Mouse (Mus musculus) fibroblast of lung, adult 2 months (primary cell): ENCODE data around the gene Cnot1.

Experiments
- DNase-seq: peaks from one replicate; pipeline ENCODE4 v3.0.0-alpha.2; 2011; ENCODE audit warnings: low read depth

The Cnot1 gene

DNA sequence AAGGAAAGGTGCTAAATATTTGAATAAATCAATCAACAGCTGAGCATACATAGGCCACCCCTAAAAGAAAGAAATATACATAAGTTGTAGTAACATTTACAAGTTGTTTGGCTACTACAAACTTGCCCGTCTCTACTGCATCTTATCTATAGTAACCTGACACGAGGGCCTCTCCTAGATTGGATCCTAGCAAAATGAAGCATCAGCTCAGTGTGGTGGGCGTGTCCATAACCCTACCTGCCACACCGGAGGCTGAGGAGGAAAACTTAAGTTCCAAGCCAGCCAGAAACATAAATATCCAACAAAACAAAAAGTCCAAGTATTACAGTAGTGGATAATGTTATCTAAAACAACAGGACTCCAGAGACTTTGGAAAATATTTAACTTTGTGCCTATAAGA is 79.6 kb downstream of the Cnot1 start:
- DNase-seq = no peak

DNA sequence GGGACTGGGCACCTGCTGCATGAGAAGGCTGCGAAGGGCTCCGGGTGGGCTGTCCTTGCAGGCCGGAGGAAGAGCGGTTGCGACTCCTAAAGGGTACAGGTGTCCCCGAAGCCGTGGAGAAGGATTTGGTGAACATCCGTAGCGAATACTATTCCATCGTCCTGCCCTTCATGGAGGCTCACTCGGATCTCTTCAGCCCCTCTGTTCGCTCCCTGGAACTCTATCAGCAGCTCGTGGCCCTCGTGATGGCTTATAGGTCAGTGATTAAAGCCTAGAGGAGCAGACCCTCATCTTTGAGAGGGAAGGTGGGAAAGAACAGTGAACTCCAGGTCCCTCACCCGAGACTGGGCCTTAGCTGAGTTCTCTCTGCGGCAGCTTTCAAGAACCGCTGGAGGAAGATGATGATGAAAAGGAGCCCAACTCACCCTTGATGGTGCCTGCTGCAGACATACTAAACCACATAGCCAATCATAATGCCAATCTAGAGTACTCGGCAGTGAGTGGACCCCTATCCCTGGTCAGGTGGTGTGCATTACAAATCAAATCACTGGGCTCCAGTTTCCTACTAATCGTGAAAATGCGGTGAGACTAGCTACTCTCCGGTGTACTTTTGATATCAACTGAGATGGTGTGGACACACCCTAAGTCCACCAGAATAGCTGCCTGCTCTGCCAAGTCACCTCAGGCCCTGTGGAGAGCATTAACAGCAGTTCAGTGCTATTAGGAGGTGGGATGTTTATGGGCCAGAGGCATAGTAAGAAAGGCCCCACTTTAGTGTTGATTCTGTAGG is 90.5 kb downstream of the Cnot1 start:
- no peak for DNase-seq

DNA sequence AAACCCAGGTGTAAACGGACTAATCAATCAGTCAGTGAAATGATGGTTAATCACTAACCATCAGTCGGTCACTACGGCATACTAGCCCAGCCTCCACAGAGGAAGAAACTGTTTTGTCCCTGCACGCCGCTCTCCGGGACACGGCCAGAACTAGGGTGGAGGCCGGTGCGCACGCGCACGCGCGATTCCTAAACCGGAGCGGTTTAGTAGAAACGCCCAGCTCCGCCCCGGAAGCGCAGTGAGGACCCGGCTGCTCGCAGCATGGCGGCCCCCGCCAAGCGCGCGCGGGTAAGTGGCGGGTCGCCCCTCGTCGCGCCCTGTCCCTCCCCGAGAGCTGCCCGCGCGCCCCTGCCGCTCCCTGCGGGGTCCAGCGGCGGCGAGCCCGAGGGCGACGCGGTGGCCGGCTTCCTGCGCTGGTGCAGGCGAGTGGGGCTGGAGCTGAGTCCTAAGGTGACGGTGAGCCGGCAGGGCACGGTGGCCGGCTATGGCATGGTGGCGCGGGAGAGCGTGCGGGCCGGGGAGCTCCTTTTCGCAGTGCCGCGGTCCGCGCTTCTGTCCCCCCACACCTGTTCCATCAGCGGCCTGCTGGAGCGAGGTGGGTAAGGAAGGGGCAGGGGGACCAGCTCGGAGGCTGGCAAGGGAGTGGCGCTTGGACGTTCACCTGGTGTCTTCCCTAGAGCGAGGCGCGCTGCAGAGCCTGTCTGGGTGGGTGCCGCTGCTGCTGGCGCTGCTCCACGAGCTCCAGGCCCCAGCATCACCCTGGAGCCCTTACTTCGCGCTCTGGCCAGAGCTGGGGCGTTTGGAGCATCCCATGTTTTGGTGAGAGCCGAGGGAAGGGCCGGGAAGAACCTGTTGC is 91.4 kb downstream of the Cnot1 start, which contains the start of gene Setd6:
Gene Setd6 (plus strand): TSS at position 206 of the 856 bp plus-strand sequence.
- no peak for DNase-seq

DNA sequence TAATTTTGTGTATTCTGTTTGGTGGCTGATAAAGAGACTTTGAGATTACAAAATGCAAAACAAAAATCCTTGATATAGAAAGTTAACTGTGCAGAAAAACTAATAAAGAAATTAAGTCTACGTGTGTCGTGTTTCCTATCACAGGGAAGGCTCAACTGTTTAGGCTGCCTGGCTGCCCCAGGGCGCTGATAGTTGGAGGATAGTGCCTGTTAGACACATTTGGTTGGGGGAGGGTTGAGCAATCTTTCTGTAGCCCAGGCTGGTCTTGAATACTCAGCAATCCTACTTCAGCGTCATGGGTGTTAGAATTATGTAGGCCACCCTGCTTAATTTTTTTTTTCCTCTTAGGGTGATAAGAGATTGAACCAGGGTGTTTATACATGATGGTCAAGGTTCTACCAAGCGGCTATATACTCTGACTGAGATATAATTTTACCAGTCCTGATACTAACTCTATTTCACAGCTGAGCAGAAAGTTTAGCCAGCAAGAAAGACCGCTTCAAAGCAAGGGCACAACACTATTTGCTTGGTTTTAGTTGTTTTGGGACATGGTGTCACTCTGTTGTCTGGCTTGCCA is 92.3 kb downstream of the Cnot1 start:
- no peak for DNase-seq

DNA sequence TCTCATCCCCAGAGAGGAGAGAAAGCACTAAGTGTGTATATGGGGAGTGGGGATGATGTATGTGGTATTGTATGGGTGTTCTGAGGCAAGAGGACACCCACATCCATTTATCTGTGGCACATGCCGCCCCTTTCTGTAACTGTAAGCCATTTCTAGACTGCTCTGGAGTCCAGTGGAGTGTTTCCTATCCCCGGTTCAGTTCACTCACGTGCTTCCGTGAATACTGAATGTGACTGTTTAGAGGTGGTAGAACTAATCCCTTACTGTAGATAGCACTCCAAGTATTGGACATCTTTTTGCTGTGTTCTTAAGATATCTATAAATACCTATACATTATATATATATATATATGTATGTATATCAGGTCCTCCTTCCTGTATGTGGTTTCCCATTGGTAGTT is 92.9 kb downstream of the Cnot1 start:
- DNase-seq = no peak

DNA sequence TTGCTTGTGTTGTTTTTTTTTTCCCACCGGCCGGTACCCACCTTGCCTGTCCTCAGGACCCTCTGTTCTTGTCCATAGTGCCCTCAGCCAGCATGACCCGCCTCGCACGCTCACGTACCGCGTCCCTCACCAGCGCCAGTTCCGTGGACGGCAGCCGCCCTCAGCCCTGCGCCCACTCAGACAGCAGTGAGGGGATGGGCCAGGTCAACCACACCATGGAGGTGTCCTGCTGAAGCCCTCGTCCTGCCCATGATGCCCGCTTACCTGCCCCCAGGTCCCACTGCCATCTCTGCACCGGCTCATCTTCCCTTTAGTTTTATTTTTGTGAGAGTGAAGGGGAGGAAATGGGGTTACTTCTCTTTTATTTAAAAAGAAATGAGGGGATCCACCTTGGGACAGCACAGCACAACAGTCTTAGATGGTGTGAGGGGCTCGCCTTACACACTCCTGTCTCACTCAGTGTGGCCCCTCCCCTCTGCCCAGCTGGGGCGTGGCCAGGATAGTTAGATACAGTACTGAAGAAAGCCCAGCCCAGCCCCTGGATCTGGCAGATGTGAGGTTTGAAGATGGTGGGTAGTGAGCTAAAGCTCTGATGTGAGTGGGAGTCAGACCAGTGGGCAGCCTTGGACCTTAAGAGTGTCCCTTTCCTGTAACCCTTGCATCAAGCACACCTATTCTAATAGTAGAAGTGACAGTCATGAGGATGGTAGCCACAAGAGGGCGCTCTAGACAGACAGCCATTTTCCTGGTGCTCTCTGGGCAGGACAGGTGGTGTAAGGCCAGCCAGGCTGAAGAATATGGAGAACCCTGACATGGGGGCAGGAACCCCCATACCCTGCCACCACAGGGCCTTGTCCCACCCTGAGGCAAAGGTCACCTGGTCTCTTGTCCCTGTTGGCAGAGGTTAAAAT is 93.9 kb downstream of the Cnot1 start:
- no peak for DNase-seq

DNA sequence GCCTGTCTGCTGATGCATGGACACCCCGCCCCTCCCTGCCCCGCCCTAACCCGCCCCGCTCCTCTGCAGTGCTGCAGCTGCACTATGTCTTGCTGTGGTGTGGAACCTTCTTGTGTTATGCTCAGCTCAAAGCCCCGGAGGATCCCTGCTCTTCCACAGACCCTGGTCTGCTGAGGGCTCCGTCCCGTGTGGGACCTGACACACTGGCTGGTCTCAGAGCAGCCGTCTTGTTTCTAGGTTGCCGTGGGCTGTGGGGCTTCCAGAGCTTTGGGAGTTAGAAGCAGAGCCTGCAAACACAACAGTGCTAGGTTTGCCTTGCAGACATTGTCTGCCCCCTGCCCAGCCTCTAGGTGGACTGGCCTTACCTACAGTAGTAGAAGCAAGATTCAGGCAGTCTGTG is 94.9 kb downstream of the Cnot1 start:
- no peak for DNase-seq

DNA sequence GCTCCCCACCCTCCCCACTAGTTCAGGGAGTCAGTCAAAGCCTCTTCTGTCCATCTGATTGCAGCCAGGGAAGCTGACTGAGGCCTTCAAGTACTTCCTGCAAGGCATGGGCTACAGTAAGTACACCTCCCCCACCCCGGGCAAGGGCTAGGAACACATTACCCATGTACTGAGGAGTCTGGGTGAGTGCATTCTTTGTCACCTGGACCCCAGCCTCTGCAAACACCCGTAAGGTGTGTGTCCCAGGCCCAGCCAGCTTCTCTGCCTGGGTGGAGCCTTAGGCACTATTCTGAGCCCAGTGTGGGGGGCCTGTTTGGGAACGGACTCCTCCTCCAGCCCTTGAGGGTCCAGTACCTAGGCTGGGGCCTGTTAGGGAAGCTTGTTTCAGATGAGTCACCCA is 96.2 kb downstream of the Cnot1 start:
- no peak for DNase-seq

DNA sequence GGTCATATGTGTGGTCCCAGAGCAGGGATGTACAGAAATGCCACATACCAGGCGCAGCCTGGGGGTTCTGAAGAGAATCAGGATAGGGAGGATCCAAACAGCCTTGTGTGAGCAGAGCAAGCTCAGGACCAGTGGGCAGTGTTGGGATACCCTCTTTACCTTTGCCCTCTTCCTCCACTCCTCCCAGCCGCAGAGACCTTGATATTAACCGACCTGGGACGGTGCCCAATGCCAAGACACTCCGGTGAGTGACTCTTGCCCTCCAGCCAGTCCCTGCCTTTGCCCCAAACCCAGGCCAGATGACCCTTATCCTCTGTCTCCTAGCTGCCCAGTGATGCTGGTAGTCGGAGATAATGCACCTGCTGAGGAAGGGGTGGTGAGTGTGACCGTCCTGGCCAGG is 97.7 kb downstream of the Cnot1 start:
- no peak for DNase-seq

DNA sequence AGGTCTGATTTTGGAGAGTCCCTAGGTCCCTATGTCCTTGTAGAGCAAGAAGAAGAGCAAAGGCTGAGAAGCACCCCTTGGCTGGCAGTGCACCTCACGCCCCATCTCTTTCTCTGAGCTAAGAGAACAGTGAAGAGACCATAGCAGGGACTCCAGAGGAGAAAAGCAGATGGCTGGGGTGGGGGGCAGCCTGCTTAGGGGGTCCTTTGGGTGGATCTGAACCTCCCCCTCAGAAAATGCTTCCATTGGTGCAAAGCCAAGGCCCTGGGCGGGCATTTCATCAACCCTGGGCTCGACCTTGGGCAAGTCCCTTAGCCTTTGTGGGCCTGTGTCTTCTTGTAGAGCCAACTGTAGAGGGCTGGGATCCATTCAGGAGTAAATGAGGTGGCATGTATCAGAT is 102.7 kb downstream of the Cnot1 start:
- DNase-seq = no peak

DNA sequence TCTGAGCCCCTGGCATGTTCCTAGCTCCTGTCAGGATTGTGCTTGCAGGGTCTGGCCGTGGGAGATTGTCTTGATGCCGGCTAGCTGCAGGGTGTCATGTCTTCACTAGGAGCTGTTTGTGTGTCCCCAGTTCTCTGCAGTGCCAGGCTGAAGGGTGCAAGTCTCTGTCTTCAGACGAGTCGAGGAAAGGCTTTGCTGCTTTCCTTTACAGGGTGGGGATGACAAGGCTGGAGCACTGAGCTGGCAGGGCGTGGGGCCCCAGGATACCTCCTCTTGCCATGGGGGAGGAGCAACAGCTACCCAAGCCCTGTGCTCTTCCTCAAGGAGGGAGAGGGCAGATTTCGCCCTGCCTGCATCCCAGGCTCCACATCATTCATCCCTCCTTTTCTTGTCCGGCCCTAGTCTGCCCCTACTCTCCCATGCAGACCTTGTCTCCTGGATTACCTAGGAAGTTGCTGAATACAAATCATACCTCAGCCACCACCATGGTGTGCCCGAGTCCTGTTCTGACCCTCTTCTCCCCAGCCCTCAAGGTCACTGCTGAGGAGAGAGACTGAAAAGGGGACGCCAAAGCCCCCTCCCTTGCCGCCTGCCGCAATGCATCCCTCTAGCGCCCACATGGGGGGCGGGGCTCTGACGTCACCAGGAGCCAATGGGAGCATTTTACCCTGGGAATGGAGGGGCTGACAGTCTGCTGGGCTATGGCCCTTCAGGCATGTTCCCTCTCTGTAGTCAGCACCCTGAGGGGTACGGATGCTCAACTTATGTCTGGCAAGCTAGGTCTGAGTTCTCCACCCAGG is 103.6 kb downstream of the Cnot1 start:
- no peak for DNase-seq

DNA sequence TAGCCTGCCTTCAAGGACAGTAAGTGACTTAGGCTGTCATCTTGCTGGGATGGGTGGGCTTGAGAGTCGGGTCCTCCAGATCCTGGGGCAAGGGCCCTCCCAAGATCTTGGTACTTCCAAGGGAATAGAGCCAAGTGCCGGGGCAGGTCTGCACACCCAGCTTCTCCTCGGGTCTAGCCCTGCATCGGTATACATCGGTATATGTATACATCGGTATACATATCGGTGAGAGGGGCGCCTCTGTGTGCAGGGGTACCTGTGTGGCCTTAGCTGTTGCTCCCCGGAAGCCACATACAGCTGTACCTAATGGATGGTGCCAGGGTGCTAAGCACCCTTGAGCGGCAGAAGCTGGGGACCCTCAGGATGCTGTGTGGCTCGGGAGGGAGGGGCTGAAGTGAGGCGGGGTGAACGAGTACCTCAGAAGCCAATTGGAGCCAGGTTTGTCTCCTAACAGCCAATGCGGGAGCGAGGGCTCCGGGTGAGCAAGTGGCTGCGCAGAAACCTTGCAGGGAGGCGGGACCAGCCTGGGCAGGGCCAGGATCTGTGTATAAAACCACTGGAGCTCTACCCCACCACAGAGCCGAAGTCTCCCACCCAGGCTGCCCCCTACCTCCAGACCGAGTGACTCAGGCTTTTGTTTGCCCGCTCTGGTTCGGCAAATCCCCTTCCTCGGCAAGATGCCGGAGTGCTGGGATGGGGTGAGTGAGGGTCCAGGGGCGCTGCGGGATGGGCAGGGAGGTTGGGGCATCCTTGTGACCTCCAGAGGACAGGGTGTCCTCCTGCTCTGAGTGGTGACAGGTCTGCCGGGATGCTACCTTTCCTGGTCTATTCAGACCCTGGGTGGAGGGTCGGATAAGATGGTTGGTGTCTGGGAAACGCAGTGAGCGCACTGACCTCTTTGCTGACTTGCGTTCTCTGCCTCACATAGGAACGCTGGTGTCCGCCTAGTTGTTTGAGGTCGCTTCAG is 104.5 kb downstream of the Cnot1 start:
- peak; percentile 64 for DNase-seq

DNA sequence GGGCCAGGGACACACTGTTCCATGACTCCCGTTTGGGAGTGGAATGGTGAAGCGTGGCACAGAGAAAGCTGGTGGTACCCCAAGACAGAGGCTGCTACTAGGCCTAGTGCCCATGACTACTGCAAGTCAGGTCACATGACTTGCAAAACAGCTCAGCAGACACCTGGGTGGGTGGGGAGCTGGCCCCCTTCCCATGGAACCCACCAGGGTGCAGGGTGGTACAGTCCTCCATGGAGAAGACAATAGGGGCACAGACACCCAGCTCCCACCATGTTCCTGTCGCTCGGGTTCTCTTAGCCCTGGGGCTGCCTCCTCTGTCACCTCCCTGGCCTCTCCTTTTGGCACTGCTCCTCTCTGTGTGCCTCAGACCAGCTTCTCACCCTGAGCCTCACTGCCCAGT is 105.5 kb downstream of the Cnot1 start:
- DNase-seq = no peak

DNA sequence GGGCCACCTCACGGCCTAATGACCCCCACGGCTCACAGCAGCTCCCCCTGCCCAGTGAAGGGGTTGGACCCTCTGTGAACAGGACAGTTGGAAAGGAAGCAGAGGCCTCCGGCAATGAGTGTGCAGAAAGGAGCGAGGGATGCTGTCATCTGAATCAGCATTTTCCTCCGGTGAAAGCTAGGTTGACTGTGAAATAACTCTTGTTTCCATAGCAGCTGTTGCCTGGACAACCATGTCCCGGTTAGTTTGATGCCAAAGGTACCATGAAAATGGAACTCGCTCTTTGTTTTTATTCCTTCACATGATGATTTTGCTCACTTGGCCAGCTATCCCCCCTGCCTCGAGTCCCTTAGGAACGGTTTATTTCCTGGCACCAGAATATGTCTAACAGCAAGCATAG is 107.0 kb downstream of the Cnot1 start:
- no peak for DNase-seq

DNA sequence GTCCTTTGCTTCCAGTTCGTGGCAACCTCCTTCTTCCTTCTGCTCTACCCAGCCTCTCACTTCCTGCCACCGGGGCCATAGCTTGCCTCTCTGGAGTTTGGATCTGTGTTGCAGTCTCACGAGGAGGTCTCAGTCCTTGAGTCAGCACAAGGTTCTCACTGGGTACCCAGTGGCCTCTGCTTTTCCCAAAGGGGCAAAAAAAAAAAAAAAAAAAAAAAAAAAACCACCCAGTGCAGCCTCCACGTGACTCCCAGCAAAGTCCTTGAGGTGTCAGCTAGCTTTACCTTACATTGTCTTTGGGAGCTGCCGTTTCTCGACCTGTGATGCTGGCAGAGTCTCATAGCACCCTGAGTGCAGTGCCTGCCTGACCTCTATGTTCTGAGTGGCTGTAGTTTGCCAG is 109.1 kb downstream of the Cnot1 start:
- DNase-seq = no peak

DNA sequence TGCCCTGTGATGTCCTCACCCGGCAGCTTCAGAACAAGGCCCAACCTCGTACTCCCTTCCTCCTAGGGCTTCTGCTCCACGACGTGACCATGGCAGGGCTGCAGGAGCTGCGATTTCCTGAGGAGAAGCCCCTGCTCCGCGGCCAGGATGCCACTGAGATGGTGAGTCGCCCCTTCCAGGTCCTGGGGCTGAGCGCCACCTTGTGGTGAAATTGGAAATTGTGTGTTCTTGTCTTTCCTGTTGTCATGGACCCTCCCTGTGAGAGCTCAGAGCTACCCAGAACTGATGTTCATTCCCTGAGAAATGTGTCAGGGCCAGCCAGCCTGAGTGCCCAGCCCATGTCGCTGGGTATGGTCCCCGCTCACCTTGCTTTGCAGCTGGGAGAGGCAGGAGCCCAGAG is 110.1 kb downstream of the Cnot1 start:
- no peak for DNase-seq

DNA sequence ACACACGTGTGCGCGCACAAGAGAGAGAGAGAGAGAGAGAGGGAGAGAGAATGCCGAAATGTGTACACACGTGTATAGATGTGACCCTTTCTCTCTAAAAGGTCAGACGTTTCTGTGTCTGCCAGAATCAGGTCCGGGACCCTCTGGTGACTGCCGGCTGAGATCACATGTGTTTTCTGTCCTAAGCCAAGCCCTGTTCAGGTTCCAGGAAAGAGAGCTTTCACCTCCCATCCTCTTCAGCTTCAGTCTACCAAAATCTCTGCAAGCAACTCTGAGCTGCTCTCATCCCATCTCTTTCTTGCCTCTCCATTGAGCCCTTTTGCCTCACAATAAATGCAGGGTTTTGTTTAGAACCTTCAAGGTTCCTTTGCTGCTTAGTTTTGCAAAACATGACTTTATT is 110.6 kb downstream of the Cnot1 start:
- no peak for DNase-seq

DNA sequence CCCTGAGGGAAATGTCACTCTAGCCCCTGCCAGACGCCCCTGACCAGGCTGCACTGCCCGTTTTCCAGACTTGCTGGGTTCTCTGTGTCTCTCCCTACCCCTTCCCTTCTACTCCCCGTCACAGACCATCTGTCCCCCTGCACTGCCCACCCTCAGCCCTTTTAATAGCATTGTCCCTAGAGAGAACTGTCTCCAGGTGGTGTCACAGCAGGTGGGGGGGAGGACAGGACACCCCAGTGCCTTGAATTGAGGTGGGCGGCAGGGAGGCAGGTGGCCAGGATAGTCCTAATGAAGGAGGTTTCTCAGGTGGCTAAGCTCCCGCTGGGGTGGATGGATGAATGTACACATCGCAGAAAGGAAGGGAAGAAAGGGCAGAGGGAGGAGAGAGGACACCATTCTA is 112.6 kb downstream of the Cnot1 start:
- no peak for DNase-seq

DNA sequence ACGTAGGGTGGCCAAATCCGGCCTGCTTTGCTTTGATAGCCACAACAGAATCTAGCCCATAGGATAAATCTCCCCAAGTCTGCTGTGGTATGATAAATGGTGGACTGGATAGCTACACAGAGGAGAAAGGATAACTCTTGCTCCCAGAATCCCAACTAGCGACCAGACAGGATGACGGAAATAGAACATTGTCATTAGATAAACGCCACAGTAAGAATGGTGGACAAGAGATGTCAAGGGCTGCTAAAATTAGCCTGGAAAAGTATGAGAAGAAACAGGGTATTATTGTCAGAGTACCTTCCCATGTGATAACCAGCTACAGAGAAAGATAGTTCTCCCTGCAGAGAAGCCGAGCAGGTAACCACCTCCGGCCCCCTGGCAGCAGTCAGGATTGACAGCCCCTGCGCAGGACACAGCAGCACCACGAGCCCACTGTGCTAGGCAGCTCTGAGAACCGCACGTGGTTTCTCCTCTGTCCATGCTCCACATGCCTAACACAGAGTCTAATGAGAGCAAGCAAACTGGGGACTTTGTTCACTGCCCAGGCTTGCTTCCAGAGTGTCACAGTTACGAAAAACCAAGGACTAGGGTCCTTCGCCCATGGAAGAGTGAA is 116.2 kb downstream of the Cnot1 start:
- no peak for DNase-seq
